ENCODE assay signal across 10 mouse cellular contexts in genomic region chr17:6812851-6813191, GRCm38 (mm10). TPM values are rescaled to one million over a fixed set of nuclear protein-coding genes. Genes with fewer than 3 reads are reported as not detected.
DNase-seq lines count a peak whose midpoint lies in the region; ATAC-seq and TF ChIP-seq lines count a peak whose summit lies in the region.
"Had no signal": no experiment of that assay in that cellular context is flagged by ENCODE, and none has a peak within 500 bp of the region (broad histone marks: within the 10 kb centered on the region; RNA-seq: fewer than 3 reads in every experiment).

No protein-coding gene starts in this region.

- ATAC-seq in neural tube, embryonic 15.5 days (ENCODE audit: low FRiP score): peak; percentile 35; the same call in 1 of the 2 replicates

- TF ChIP-seq POLR2A in cerebellum, adult 2 months (IDR thresholded peaks at IDR 0.05; ENCODE audit: borderline replicate concordance, insufficient read depth, low read length): no peak

- H3K4me2 ChIP-seq in neural tube, embryonic 15.5 days: no peak overlapping the region

- intact Hi-C loops in left cerebral cortex, postnatal 14 days (cut with DNase I): no loop called here

- TF ChIP-seq CTCF in cerebellum, adult 2 months (IDR thresholded peaks at IDR 0.05; ENCODE audit: borderline replicate concordance, insufficient read depth, low read depth, low read length): no peak

- 0 out of 2 replicates have a peak, but pooled peaks cover 7% of the 10 kb centered on the region for H3K4me1 ChIP-seq in neural tube, embryonic 15.5 days
- H3K4me1 ChIP-seq in cerebellum, adult 2 months (ENCODE audit: control insufficient read depth, insufficient read depth, low read length): no peaks in the 10 kb centered on the region

- H3K9me3 ChIP-seq in neural tube, embryonic 15.5 days (replicated peaks): no peaks in the 10 kb centered on the region

- no peak overlapping the region for H3K9ac ChIP-seq in neural tube, embryonic 15.5 days (replicated peaks)

- H3K36me3 ChIP-seq in neural tube, embryonic 15.5 days: no peaks in the 10 kb centered on the region

- no peak overlapping the region for H3K4me3 ChIP-seq in neural tube, embryonic 15.5 days (replicated peaks)
- no peak overlapping the region for H3K4me3 ChIP-seq in cerebellum, adult 2 months (replicated peaks; ENCODE audit: insufficient read depth, low read depth, low read length)

- 16% methylated on average over 3 of the region's 3 CpGs for WGBS in neural tube, embryonic 15.5 days
- 31% methylated on average over 3 of the region's 3 CpGs for WGBS in cerebellum, adult 2 months

- peak; percentile 27 to 42 for DNase-seq in lung, adult 18-20 months
- no peak for DNase-seq in lung, postnatal 36 days
- peak; percentile 35 for DNase-seq in embryo, embryonic 9.5 days (ENCODE audit: extremely low spot score)
- DNase-seq in kidney, adult 9 months: peak; percentile 85
- no peak for DNase-seq in layer of hippocampus, adult 8-10 months (ENCODE audit: low spot score in 2 of 2)
- DNase-seq in left cerebral cortex, postnatal 14 days (ENCODE audit: low spot score in 2 of 2): no peak
- no peak for DNase-seq in cerebellum, adult 2 months
- DNase-seq: midbrain, embryonic 14.5 days; right cerebral cortex, postnatal 4 days had no signal

- H3K27me3 ChIP-seq in neural tube, embryonic 15.5 days (replicated peaks): no peaks in the 10 kb centered on the region
- no peaks in the 10 kb centered on the region for H3K27me3 ChIP-seq in cerebellum, adult 2 months (ENCODE audit: control insufficient read depth, insufficient read depth, low read length)

- H3K27ac ChIP-seq in neural tube, embryonic 15.5 days (replicated peaks): peak overlapping the region; percentile 23
- no peak overlapping the region for H3K27ac ChIP-seq in cerebellum, adult 2 months (ENCODE audit: insufficient read depth, low read length)

RNA-seq across cellular contexts. Expression of gene Ezr, which starts 30.2 kb away (rescaled TPM):
- 48.0 and 90.3 TPM in 2 replicates for polyA plus RNA-seq in neural tube, embryonic 15.5 days (2015; fragmentation: Nextera tagmentation; extraction: Ambion mirVana)
- total RNA-seq in layer of hippocampus, adult 8-10 months (2022): 10 to 100 TPM; 37.3 to 59.3 (median 44.4) TPM
- 10 to 100 TPM; 43.6 to 47.9 TPM for total RNA-seq in left cerebral cortex, postnatal 14 days (2021)
- polyA plus RNA-seq in cerebellum, adult 2 months (2012; rRNA removed): 12.1 and 16.1 TPM in 2 replicates

Comparison
In these comparisons a context has a peak if more than half of its experiments do, and no peak if none do; other contexts are left out.
1. DNase-seq: peak in lung, adult 18-20 months (2 of 2), embryo, embryonic 9.5 days (single experiment) and kidney, adult 9 months (single experiment); none in lung, postnatal 36 days (single experiment), layer of hippocampus, adult 8-10 months (0 of 2), left cerebral cortex, postnatal 14 days (0 of 2) and cerebellum, adult 2 months (0 of 2).